Mouse (Mus musculus): ENCODE measurements around the gene Crb1.

DNA sequence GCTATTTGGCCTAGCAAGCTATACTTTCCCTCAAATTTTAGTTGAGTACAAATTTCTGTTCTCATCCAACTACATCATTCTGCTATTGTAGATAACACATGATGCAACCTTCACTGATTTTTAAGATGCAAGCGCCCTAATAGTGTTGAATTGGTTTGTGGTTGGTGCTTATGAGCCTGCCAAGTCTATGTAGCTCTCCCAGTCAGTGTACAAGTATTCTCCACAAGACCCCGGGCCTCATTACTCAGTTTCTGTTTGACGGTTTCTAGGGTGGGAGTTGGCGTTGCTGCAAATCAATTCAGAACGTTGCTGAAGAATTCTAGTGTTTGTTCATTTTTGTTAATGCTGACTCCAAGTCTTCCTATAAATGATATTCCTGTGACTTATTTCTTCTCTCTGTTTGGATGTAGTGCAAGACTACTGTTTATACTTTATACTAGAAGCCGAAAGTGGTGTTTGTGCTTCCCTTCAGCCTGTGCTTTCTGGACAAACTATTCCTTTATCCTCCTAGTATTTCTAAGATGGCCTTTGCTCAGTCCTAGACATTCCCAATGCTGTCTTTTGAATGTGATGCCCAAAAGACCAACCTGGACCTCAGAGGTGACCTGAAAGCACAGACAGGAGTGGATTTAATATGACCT is 152.5 kb downstream of the Crb1 start:
- TF ChIP-seq MAX (IDR thresholded peaks at IDR 0.05; ENCODE audit: low read depth) (no peak), TCF12 (IDR thresholded peaks at IDR 0.05; ENCODE audit: insufficient read depth, poor library complexity, severe bottlenecking) (no peak), POLR2A (IDR thresholded peaks at IDR 0.05; ENCODE audit: insufficient read length, low read depth) (no peak), E2F4 (IDR thresholded peaks at IDR 0.05; ENCODE audit: insufficient read depth) (no peak), MYOD1 (IDR thresholded peaks at IDR 0.05; ENCODE audit: control insufficient read depth in 1 of 3, insufficient read length in 2 of 3, low read depth in 2 of 3) (no peak), POLR2AphosphoS2 (IDR thresholded peaks at IDR 0.05; ENCODE audit: insufficient read length, low read depth) (no peak), USF1 (IDR thresholded peaks at IDR 0.05; ENCODE audit: low read depth) (no peak), MYOG (IDR thresholded peaks at IDR 0.05; ENCODE audit: control insufficient read depth in 1 of 3, insufficient read depth in 1 of 3, insufficient read length in 2 of 3, low read depth in 2 of 3) (no peak), CEBPB (IDR thresholded peaks at IDR 0.05; ENCODE audit: insufficient read depth, poor library complexity, severe bottlenecking) (no peak)
